Mouse (Mus musculus) adrenal gland, postnatal 36 days (tissue): ENCODE measurements around the gene Rpl36al. TPM values are rescaled to one million over a fixed set of nuclear protein-coding genes. Genes with fewer than 3 reads are reported as not detected.
A peak's percentile ranks its signal among the peaks of the same experiment; 100 is the strongest.
"Not testable (repeated sequence)": the region's sequence is repeated elsewhere in the genome, so short reads cannot be mapped to it uniquely, and the experiment has no call there.

Experiments used
- DNase-seq, 2 experiments: peaks; one replicate each; pipeline ENCODE4 v3.0.0; 2021; ENCODE audit warnings: mixed read lengths in 1 of 2
- total RNA-seq, 2 experiments: library from RNA; stranded (reverse); gene quantifications; 2 replicates each; pipeline ENCODE4 v1.2.3; 2021

Rpl36al gene
- total RNA-seq, 2 experiments from 2014 or later, result 617 to 646 TPM

DNA sequence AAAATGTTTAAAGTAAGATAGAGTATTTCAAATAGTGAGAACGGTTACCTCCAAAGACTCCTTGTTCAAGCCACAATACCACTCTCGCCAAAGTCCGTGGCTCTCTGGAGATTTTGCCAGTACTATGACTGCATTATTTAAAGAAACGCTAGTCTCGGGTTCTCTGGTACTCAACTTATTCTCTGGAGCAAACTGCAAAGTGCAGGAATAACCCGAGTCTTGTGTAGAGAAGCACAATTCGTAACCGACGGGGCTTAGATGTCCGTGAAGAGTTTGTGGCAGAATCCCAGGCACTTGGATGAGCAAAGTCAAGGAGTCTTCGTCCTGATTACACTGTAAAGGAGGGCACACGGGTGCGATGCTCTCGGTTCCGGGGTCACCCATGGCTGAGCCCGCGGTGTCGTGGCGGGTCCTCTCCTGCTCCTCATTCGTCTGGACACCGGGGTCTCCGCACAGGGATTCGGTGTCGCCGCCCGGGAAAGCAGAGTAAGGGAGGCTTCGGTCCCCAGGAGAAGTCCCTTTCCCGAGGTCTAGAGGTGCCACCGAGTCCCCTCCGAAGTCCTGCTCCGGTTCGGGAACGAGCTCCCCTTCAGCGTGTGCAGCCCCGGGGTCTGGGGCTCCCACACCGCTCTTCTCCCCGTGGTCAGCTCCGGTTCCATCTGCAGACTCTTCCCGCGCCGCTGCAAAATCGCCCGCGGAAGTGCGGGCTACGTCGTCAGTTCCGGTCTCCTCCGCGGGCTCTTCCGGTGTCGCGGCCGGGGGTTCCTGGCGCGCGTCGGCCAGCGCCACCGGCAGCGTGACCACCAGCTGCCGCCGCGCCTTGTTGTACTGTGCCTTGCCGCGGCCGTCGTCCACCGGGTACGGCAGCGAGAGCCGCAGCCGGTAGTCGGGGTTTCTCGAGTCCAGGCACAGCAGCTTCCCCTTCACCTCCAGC, 12.8 kb upstream of the Rpl36al start, which contains the start of gene Gm49383:
Gene Gm49383, minus strand, starts transcription at position 661 of the 934 bp plus-strand sequence.
- peak; percentile 75 to 85 for DNase-seq

DNA sequence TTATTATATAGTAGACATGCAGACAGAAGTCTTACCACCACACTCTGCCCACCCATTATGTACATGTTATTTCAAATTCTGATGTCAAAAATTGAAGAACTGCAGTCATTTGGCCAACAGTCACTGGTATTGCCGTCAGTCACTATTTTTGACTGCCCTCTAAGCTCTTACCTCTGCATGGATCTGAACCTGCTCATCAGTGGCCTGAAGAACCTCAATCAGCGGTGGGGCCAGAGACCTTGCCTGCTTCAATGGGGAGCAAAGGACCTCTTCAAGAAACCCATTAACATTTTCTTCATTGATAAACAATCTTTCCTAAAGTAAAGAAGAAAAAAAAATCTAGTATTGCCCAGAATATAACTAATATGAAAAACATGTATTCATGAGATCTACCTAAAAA, 8.8 kb upstream of the Rpl36al start:
- no peak for DNase-seq

DNA sequence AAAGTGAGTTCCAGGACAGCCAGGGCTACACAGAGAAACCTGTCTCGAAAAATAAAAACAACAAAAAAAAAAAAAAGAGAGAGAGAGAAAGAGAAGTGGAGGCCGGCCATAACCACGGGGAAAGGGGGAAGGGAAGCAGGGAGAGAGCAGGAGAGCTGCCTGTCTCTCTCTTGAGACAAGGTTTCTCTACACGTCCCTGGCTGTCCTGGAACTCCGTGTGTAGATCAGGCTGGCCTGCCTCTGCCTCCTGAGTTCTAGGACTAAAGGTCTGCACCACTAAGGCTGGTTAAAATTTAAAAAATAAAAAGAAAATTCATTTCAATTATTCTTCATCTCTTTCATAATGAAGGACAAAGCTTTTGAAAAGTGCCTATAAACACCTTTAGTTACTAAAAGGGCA, 7.5 kb upstream of the Rpl36al start:
- DNase-seq, result no peak

DNA sequence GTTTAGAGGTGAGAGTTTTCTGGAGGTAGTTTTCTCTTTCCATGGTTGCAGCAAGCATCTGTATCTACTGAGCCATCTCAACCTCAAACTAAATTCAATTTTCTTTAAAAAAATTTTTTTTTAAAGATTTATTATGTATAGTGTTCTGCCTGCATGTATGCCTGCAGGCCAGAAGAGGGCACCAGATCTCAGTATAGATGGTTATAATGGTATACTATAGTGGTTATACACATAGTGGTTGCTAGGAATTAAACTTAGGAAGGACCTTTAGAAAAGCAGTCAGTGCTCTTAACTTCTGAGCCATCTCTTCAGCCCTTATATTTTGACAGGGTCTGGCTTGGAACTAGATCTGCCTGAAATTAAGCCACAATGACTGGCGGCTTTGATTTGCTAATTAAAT, 6.6 kb upstream of the Rpl36al start:
- peak in 1 of 2 experiments; percentile 26 for DNase-seq

DNA sequence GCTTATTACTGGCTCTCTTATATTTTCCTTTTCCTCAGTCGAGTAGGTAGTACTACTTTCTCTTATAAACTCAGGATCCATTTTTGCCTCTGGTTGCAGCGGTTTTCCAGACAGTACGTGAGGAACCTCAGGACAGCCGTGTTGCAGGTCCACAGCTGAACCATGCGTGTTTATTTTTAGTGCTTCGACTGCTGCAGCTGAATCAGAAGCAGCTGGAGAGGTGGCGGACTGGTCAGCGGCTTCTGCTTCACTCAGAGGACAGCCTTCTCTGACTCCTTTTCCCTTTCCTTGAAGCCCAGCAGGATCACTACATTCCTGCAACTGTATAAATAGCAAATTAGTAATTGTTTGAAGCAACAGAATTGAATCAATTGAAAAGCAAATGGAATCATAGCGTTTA, 6.2 kb upstream of the Rpl36al start:
- no peak for DNase-seq

DNA sequence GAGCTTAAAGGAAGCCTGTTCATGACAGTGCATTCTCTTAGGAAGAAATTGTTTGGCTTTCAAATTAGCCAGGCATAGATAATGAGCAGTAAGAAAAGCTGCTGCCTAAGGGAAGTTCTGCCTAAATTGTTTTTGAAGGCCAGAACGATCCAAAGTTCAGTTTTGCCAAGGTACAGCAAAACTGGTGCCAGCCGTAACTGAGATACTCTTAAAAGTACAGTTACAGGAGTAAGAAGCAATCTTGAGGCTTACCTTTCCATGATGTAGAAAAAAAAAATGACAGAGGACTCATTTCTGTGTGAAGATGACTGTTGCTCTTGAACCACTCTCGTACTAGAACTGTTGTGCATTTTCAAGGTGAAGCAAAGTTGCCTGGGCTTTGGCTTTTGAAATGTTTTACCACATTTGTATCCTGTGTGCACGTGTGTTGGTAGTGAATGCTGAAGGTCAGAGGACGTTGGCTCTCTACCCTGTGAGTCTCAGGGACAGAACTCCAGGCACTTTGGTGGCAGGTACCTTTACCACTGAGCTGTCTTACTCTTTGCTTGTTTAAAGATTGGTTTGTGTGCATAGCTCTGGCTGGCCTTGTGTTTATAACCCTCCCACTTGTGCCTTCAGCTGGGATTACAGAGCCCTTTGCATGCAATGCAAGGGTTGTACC, 3.1 kb upstream of the Rpl36al start:
- peak in 1 of 2 experiments; percentile 46 for DNase-seq

DNA sequence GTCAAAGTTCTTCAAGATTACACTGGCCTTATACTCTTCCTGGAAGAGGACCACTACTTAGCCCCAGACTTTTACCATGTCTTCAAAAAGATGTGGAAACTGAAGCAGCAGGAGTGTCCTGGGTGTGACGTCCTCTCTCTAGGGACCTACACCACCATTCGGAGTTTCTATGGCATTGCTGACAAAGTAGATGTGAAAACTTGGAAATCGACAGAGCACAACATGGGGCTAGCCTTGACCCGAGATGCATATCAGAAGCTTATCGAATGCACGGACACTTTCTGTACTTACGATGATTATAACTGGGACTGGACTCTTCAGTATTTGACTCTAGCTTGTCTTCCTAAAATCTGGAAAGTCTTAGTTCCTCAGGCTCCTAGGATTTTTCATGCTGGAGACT, 1.5 kb upstream of the Rpl36al start:
- DNase-seq, result no peak

DNA sequence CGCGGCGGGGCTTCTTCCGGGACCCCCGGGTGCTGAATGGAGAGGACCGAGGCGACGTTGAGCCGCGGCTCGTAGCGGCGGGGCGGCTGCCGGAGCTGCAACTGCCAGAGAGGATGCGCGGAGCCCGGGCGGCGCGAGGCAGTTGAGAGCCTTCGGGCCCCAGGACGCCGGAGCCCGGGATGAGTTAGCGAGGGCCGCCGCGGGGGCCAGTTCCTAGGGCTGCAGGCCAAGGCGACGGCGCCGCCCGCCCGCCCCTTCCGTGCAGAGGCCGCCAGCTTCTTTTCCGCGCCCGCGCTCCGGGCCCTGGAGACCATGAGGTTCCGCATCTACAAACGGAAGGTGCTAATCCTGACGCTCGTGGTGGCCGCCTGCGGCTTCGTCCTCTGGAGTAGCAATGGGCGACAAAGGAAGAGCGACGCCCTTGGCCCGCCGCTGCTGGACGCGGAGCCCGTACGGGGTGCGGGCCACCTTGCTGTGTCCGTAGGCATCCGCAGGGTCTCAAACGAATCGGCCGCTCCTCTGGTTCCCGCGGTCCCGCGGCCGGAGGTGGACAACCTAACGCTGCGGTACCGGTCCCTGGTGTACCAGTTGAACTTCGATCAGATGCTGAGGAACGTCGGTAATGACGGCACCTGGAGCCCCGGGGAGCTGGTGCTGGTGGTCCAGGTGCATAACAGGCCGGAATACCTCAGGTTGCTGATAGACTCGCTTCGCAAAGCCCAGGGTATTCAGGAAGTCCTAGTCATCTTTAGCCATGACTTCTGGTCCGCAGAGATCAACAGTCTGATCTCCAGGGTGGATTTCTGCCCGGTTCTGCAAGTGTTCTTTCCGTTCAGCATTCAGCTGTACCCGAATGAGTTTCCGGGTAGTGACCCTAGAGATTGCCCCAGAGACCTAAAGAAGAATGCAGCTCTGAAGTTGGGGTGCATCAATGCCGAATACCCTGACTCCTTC, 736 bp upstream of the Rpl36al start:
- DNase-seq, result peak; percentile 69 to 75

DNA sequence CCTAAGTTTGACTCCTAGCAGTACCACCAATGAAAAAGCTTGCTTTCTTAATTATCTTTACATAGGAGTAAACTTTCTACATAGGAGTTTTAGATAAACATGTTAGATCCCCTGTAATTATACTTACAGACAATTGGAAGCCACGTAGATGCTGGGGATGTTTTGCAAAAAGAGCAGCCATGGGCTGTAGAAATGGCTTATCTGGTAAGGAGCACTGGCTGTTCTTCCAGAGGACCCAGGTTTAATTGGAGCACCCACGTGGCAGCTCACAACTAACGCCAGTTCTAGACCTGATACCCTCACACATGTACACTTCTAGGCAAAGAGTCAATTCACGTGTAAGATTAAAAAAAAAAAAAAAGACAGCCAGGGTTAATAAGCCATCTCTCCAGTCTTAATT, 2.1 kb downstream of the Rpl36al start:
- DNase-seq, result no peak

DNA sequence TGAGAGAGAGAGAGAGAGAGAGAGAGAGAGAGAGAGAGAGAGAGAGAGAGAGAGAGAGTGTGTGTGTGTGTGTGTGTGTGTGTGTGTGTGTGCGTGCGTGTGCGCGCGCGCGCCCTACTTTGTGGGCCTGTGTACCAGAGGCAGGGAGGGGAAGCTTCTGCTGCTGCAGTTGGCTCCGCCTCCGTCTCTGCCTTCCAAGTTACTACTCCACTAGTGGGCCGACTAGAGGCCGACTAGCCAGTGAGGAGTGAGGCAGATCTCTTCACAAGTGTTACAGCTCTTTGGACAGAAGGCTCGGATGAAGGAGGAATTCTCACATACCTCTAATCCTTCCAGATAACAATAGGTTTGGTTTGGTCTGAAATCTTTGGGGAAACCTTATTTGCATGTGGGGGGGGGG, 4.5 kb downstream of the Rpl36al start:
- DNase-seq, result no peak

DNA sequence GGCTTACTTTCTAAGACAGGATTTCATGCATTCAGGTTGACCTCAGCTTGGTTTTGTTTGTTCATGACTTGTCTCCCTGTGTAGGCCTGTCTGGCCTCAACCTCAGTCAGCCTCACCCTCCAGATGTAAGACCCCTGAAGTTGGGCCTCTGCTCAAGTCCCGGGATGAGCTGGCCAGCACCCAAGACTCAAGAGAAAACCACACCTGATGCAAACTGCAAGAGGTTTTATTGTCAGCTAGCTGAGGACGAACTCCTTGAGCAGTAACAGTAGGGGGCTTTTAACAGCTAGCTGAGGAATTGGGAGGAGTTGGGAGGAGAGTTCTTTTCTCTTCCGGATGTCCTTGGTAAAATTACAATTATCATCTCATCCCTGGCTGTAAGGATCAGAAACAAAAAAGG, 6.4 kb downstream of the Rpl36al start:
- no peak for DNase-seq

DNA sequence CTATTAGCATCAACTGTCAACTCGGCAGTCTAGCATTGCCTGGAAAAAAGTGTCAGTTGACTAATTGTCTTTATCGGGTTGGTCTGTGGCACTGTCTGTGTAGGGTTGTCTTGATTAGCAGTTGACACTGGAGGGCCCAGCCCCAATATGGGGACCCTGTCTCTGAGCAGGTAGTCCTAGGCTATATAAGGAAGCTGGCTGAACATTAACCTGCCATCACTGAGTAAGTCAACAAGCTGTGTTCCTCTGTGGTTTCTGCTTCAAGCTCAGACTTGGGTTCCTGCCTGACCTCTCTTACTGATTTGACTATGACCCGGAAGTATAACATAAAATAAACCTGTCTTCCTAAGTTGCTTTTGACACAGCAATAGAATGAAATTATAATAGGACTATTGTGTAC, 7.9 kb downstream of the Rpl36al start:
- no peak for DNase-seq

DNA sequence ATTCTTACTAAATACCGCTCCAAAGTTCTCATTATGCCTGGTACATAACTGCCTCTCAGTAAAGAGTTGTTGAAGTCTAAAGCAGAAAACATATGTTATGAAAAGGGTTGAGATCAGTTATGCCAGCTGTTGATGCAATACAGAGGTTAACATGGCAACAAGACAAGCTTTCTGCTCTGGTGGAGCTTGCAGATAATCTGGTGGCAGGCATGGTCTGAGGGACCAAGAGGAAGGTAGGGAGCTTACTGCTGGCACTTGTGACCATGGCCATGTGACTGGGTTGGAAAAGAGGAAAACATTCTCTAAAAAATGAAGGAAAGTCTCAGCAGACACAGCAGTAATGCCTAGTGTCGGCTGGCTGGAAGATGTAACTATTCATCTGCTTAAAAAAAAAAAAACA, 12.6 kb downstream of the Rpl36al start:
- no peak for DNase-seq

DNA sequence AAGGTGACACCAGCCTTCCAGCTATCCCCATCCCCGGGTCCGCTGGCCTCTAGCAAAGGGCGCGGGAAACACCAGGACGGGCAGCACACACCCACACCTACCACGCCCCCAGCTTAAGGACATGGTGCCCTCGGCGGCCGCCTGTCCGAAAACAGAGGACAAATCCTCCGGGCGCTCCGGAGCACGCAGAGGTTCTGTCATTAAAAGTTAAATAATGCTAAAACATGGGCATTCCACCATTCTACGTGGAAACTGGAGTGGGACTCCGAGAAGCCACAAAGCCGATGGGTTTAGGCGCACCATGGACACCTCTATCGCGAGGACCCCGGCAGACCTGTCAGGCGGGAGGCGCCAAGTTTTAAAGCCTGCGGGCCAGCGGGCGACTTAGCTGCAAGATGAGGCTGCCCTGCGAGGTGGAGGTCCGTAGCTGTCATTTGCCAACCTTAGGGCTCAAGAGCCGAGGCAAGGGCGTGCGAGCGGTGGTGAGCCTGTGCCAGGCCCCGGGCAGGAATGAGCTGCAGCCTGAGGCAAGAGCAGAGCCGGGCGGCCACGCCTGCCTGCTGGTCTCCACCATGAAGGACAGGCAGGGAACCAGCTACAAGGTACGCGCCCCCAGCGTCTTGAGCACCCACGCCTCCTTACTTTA, 15.3 kb downstream of the Rpl36al start, which contains the start of gene Lrr1:
Gene Lrr1, plus strand, starts transcription at position 354 of the 646 bp plus-strand sequence.
- DNase-seq, result peak; percentile 87 to 90

DNA sequence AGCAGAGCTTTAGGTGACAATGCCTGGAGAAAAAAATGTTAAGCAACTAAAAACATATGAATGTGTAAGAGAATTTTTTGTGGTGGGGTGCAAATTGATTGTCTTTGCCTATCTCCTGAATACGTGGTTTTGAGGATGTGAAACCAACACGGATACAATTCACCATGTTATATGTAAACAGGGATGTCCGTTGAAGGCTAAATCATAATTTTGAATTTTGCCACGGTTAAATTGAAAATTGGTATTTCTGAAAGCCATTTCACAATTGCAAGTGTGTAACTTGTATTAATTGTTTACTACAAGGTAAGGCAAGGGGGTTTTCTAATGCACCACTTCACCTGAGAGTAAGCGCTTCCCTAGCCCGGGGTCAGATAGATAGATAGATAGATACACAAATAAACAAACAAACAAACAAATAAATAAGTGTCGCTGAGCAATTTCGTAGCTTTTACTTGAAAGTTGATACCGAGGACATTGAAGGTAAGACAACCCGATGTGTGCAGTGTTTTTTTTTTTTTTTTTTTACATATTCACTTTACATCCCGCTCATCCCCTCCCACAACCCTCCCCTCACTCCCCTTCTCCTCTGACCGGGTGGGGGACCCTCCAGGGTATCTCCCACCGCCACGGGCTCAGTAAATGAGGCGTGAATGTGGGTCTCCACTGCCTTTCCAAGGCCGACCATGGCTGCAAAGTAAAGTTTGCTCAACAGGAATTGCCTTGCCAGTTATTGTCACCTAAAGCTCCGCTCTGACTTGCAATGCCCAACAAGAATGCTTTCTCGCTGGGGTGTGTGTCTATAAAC, 16.0 kb downstream of the Rpl36al start:
- DNase-seq, result no peak

DNA sequence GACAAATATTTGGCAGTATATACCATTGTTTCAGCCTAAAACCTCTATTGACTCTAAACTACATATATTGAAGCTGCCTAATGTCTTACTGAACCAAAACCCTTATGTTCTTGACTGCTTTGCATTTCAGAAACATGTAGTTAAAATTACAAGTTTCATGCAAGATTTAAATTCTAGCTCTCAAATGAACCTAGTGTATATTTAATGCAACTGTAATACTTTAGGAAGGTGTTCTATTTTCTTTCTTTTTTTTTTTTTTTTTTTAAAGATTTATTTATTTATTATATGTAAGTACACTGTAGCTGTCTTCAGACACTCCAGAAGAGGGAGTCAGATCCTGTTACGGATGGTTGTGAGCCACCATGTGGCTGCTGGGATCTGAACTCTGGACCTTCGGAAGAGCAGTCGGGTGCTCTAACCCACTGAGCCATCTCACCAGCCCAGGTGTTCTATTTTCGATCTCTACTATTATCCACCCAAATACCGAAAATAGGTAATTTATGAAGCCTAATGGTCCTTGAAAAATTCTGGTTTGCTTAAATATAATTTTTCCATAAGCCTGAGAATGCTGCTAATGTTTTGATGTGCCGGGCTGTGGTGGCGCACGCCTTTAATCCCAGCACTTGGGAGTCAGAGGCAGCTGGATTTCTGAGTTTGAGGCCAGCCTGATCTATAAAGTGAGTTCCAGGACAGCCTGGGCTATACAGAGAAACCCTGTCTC, 16.9 kb downstream of the Rpl36al start:
- not testable (repeated sequence) for DNase-seq

DNA sequence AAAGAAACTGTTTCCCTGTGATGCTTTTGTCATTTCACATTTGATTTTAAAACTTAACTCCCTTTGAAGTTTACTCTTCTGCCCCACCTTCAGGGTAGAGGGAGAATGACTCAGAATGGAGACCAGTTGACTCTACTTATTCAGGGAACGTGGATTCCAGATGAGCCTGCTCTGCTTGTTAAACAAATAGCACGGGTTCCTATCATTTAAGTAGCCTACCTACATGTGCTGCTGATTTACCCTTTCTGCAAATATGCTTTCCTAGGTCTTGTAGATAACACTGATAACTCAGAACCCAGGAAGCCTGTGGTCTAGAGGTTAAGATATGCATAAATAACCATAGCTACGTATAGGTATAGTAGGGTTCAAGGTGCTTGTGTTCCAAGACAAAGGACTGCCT, 19.0 kb downstream of the Rpl36al start:
- DNase-seq, result no peak

DNA sequence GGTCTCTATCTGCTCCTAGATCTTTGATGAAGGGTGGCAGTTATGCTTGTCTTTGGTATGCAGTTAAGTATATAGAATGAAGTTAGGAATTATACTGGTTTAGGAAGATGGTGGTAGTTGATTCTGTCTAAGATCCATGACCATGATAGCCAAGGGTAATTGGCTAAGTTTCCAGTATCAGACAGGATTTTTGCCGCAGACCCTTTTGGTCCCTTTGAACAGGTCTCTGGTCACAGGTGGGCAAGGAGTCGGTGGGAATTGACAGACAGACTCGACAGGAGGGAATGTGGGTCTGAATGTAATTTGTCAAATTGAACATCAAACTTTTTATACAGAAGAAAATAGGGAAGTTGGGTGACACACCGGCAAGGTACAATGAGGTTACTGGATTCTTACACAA, 20.3 kb downstream of the Rpl36al start:
- not testable (repeated sequence) for DNase-seq

DNA sequence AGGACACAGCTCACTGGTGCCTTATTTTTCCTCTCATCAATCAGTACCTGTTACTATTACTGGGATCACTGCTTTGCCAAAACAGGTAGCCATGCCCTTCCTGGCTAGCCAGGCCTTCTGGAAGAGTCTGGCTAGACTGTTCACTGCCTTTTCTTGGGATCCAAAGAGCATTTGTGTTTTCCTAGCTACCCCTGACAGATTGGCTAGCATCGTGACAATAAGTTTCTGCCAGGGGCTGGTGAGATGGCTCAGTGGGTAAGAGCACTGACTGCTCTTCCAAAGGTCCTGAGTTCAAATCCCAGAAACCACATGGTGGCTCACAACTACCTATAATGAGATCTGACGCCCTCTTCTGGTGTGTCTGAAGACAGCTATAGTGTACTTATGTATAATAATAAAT, 23.2 kb downstream of the Rpl36al start:
- not testable (repeated sequence) for DNase-seq

DNA sequence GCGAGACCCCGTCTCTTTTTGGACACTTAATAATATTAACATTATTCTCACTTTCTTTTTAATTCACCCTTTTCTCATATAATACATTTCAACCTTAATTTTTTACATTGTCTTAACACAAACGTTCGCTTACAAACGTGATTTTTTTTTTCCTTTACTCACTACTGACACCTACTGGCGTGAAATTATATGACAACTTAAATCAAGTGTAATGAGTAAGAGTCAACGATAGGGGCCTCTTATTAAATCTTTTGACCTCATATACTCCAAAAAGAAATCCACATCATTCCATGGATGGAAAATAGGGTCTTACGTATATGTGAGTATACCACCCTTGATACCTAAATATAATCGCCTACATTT, 24.3 kb downstream of the Rpl36al start:
- peak in 1 of 2 experiments; percentile 20 for DNase-seq
